Mouse (Mus musculus) small intestine, adult 2 months (tissue): ENCODE data around the gene Hoxa13.

Experiments used
- CTCF ChIP-seq: fragments of 200-500 bp; IDR thresholded peaks from 2 replicates; pipeline ENCODE4 v1.5.1; 2012; ENCODE audit warnings: low read depth, mild to moderate bottlenecking, control low read depth, inconsistent platforms, low read length, moderate library complexity, mixed read lengths; ENCODE audit not compliant: insufficient replicate concordance, insufficient read length; ENCODE audit errors: extremely low read depth
- POLR2A ChIP-seq: fragments of 200-500 bp; IDR thresholded peaks from 2 replicates; pipeline ENCODE4 v1.6.1; 2012; ENCODE audit warnings: low read depth, mild to moderate bottlenecking, control low read depth, inconsistent platforms, low read length, moderate library complexity

DNA sequence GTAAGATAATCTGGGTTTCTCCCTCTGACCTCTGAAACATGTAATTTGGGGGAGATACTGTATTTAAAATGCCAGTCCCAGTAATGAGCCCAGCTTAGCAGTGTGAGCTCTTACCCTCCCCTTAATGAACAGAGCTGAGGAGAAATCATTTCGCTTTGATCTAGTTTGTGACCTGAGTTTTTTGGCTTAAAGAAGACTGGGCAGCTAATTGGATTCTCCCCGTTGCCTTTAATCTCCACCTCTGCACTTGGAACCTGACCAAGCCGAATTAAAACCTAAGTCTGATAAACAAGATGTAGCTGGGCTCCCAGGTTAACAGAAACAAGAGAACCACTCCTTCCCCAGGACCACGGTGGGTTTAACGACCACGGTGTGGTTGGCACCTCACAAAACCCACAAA lies 15.7 kb upstream of the Hoxa13 start:
- no peak for TF ChIP-seq CTCF
- no peak for TF ChIP-seq POLR2A
